Mouse (Mus musculus) thymus, postnatal 4 days (tissue): ENCODE measurements around the gene Vti1a.

ENCODE experiments used
- DNase-seq: peaks from one replicate; pipeline ENCODE4 v3.0.0; 2021

Gene Vti1a

GRCm38 (mm10) chr19:55592876-55593691, 277.0 kb downstream of the Vti1a start:
- no peak for DNase-seq

GRCm38 (mm10) chr19:55593729-55594444, 277.8 kb downstream of the Vti1a start:
- no peak for DNase-seq

- DNase-seq, result no peak
Observed at GRCm38 (mm10) chr19:55594451-55594850, 278.4 kb downstream of the Vti1a start.

- DNase-seq, result no peak
Observed at GRCm38 (mm10) chr19:55595945-55596649, 280.0 kb downstream of the Vti1a start.

GRCm38 (mm10) chr19:55596804-55597203, 280.7 kb downstream of the Vti1a start:
- DNase-seq, result no peak

GRCm38 (mm10) chr19:55597296-55597695, 281.2 kb downstream of the Vti1a start:
- DNase-seq, result no peak

- no peak for DNase-seq
Observed at GRCm38 (mm10) chr19:55597951-55598350, 281.9 kb downstream of the Vti1a start.

GRCm38 (mm10) chr19:55599124-55599523, 283.0 kb downstream of the Vti1a start:
- DNase-seq, result no peak

- no peak for DNase-seq
Observed at GRCm38 (mm10) chr19:55607725-55608124, 291.6 kb downstream of the Vti1a start.

- no peak for DNase-seq
Observed at GRCm38 (mm10) chr19:55608858-55609375, 292.8 kb downstream of the Vti1a start.

- no peak for DNase-seq
Observed at GRCm38 (mm10) chr19:55609806-55610205, 293.7 kb downstream of the Vti1a start.

- no peak for DNase-seq
Observed at GRCm38 (mm10) chr19:55615743-55616142, 299.6 kb downstream of the Vti1a start.

GRCm38 (mm10) chr19:55616276-55616675, 300.2 kb downstream of the Vti1a start:
- no peak for DNase-seq

GRCm38 (mm10) chr19:55616937-55617336, 300.8 kb downstream of the Vti1a start:
- DNase-seq, result no peak

GRCm38 (mm10) chr19:55618546-55618945, 302.5 kb downstream of the Vti1a start:
- no peak for DNase-seq

GRCm38 (mm10) chr19:55620411-55621008, 304.4 kb downstream of the Vti1a start:
- no peak for DNase-seq

GRCm38 (mm10) chr19:55621011-55621625, 305.0 kb downstream of the Vti1a start:
- DNase-seq, result no peak

- no peak for DNase-seq
Observed at GRCm38 (mm10) chr19:55622821-55623220, 306.7 kb downstream of the Vti1a start.

GRCm38 (mm10) chr19:55623605-55624004, 307.5 kb downstream of the Vti1a start:
- DNase-seq, result no peak

- DNase-seq, result no peak
Observed at GRCm38 (mm10) chr19:55626483-55626882, 310.4 kb downstream of the Vti1a start.

- no peak for DNase-seq
Observed at GRCm38 (mm10) chr19:55626952-55627351, 310.9 kb downstream of the Vti1a start.

GRCm38 (mm10) chr19:55635488-55635887, 319.4 kb downstream of the Vti1a start:
- no peak for DNase-seq
